Mouse (Mus musculus) liver, postnatal 0 days (tissue): ENCODE results near the gene Camkmt.

ENCODE experiments used
- CTCF ChIP-seq: sonication (generic); IDR thresholded peaks from 2 replicates; pipeline ENCODE4 v1.5.1; 2016; ENCODE audit warnings: antibody characterized with exemption, low read depth
- EP300 ChIP-seq: IDR thresholded peaks from 2 replicates; pipeline ENCODE4 v1.6.1; 2016; ENCODE audit warnings: antibody characterized with exemption, low read depth, mild to moderate bottlenecking

- TF ChIP-seq CTCF (no peak), EP300 (no peak)
Measured at GRCm38 (mm10) chr17:85249744-85250143, 159.4 kb downstream of the Camkmt start.
